22 mouse cellular contexts compared by ENCODE assay signal in the genomic region with DNA sequence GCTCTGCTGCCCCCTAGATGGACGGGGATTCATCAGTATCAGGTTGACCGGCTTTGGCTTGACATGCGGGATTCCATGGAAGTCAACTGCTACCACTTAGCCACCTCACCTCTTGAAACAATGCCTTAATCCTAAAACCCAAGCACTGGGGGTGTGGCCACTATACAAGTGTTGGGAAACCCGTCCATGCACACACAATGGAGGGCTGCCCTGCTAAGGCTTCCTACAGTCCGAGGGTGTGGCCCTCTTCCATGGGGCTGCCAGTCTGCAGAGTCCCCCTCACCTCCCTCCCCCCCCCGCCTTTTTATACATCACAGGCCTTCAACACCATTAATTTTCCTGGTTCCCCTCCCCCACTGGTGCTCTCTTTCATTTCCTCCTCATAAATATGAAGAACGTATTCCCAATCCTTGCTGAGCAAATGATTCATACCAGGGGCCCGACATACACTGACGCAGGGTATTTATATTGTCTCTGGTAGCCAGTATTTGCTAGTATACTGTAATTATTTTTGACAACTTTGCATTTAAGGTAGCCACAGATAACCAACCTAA. TPM values are rescaled to one million over a fixed set of nuclear protein-coding genes. Genes with fewer than 3 reads are reported as not detected.
DNase-seq lines count a peak whose midpoint lies in the region; ATAC-seq and TF ChIP-seq lines count a peak whose summit lies in the region.
"Had no signal": no experiment of that assay in that cellular context is flagged by ENCODE, and none has a peak within 500 bp of the region (broad histone marks: within the 10 kb centered on the region; RNA-seq: fewer than 3 reads in every experiment).

No protein-coding gene starts in this region.

- no peaks in the 10 kb centered on the region for H3K27me3 ChIP-seq in forebrain, embryonic 15.5 days
- peaks cover 6% of the 10 kb centered on the region; the same call in 1 of the 2 replicates for H3K27me3 ChIP-seq in forebrain, embryonic 10.5 days (ENCODE audit: poor library complexity, severe bottlenecking)
- no peaks in the 10 kb centered on the region for H3K27me3 ChIP-seq in midbrain, embryonic 11.5 days (ENCODE audit: control insufficient read depth, insufficient read depth, low read length)
- H3K27me3 ChIP-seq in midbrain, postnatal 0 days (ENCODE audit: insufficient read depth, low read length) = no peaks in the 10 kb centered on the region
- H3K27me3 ChIP-seq in hindbrain, embryonic 14.5 days (ENCODE audit: control insufficient read depth, insufficient read depth, low read length) = no peaks in the 10 kb centered on the region
- H3K27me3 ChIP-seq in neural tube, embryonic 13.5 days = no peaks in the 10 kb centered on the region
- H3K27me3 ChIP-seq: CH12.LX; liver, embryonic 13.5 days had no signal

- peaks cover 24% of the 10 kb centered on the region for H3K4me1 ChIP-seq in forebrain, embryonic 15.5 days
- H3K4me1 ChIP-seq in forebrain, embryonic 10.5 days = peaks cover 41% of the 10 kb centered on the region
- no peaks in the 10 kb centered on the region for H3K4me1 ChIP-seq in midbrain, embryonic 11.5 days (ENCODE audit: control insufficient read depth, insufficient read depth, low read length)
- H3K4me1 ChIP-seq in midbrain, postnatal 0 days (ENCODE audit: insufficient read depth, low read length) = peaks cover 12% of the 10 kb centered on the region; the same call in 1 of the 2 replicates
- H3K4me1 ChIP-seq in hindbrain, embryonic 14.5 days (replicated peaks; ENCODE audit: control insufficient read depth, insufficient read depth, low read length) = peaks cover 36% of the 10 kb centered on the region
- peaks cover 54% of the 10 kb centered on the region for H3K4me1 ChIP-seq in neural tube, embryonic 13.5 days (replicated peaks)

- no peak for ATAC-seq in forebrain, embryonic 15.5 days (replicated peaks)
- 0 out of 2 replicates have a peak, but pooled peaks have one; percentile 35 for ATAC-seq in midbrain, embryonic 11.5 days (ENCODE audit: low FRiP score)
- no peak for ATAC-seq in midbrain, postnatal 0 days (ENCODE audit: low FRiP score)
- 0 out of 2 replicates have a peak, but pooled peaks have one; percentile 46 for ATAC-seq in hindbrain, embryonic 14.5 days (ENCODE audit: low FRiP score)
- no peak for ATAC-seq in neural tube, embryonic 13.5 days (ENCODE audit: low read depth)

- no peak overlapping the region for H3K9ac ChIP-seq in forebrain, embryonic 15.5 days (replicated peaks)
- no peak overlapping the region for H3K9ac ChIP-seq in midbrain, embryonic 11.5 days (ENCODE audit: low read length)
- H3K9ac ChIP-seq in midbrain, postnatal 0 days (replicated peaks; ENCODE audit: low read length, poor library complexity, severe bottlenecking) = no peak overlapping the region
- H3K9ac ChIP-seq in hindbrain, embryonic 14.5 days = no peak overlapping the region
- H3K9ac ChIP-seq in neural tube, embryonic 13.5 days = no peak overlapping the region
- H3K9ac ChIP-seq: limb, embryonic 13.5 days had no signal

- WGBS in forebrain, embryonic 15.5 days = 49% methylated on average over 9 of the region's 9 CpGs
- 60% methylated on average over 9 of the region's 9 CpGs for WGBS in forebrain, embryonic 10.5 days
- WGBS in midbrain, embryonic 11.5 days = 61% methylated on average over 9 of the region's 9 CpGs
- WGBS in midbrain, postnatal 0 days = 51% methylated on average over 9 of the region's 9 CpGs
- 40% methylated on average over 9 of the region's 9 CpGs for WGBS in hindbrain, embryonic 14.5 days
- WGBS in neural tube, embryonic 13.5 days = 59% methylated on average over 9 of the region's 9 CpGs

- DNase-seq in forebrain, embryonic 10.5 days (ENCODE audit: extremely low spot score, low spot score) = no peak
- no peak for DNase-seq in midbrain, embryonic 11.5 days (ENCODE audit: low spot score, missing footprints)
- DNase-seq in midbrain, postnatal 0 days (ENCODE audit: low spot score) = no peak
- DNase-seq in hindbrain, embryonic 14.5 days (ENCODE audit: low spot score) = no peak
- DNase-seq in left cerebral cortex, adult 8-10 months (ENCODE audit: low spot score in 2 of 2) = no peak
- DNase-seq in lung, postnatal 14 days = no peak
- DNase-seq: cerebellum, adult 8-10 months; gastrocnemius, adult 2 months; kidney, adult 2 months; kidney, postnatal 36 days; layer of hippocampus, adult 9-11 months; liver, embryonic 13.5 days; retina, postnatal 1 day; thymus, postnatal 14 days had no signal

- no peak overlapping the region for H3K4me3 ChIP-seq in forebrain, embryonic 15.5 days
- no peak overlapping the region for H3K4me3 ChIP-seq in forebrain, embryonic 10.5 days
- no peak overlapping the region for H3K4me3 ChIP-seq in midbrain, embryonic 11.5 days (ENCODE audit: low read depth, low read length)
- no peak overlapping the region for H3K4me3 ChIP-seq in midbrain, postnatal 0 days (ENCODE audit: low read depth, low read length)
- no peak overlapping the region for H3K4me3 ChIP-seq in hindbrain, embryonic 14.5 days (replicated peaks; ENCODE audit: low read length)
- H3K4me3 ChIP-seq in neural tube, embryonic 13.5 days = no peak overlapping the region
- H3K4me3 ChIP-seq: embryonic facial prominence, embryonic 10.5 days; gastrocnemius, adult 2 months; heart, embryonic 10.5 days; left cerebral cortex, adult 2 months; limb, embryonic 13.5 days; liver, embryonic 13.5 days had no signal

- H3K27ac ChIP-seq in forebrain, embryonic 15.5 days (replicated peaks) = 0 out of 2 replicates have a peak overlapping the region, but pooled peaks have one; percentile 34
- no peak overlapping the region for H3K27ac ChIP-seq in forebrain, embryonic 10.5 days
- H3K27ac ChIP-seq in midbrain, embryonic 11.5 days (ENCODE audit: low read depth, low read length) = no peak overlapping the region
- no peak overlapping the region for H3K27ac ChIP-seq in midbrain, postnatal 0 days (ENCODE audit: low read depth, low read length)
- H3K27ac ChIP-seq in hindbrain, embryonic 14.5 days = peak overlapping the region; percentile 62
- H3K27ac ChIP-seq in neural tube, embryonic 13.5 days (replicated peaks) = peak overlapping the region; percentile 79
- H3K27ac ChIP-seq: embryonic facial prominence, embryonic 10.5 days; gastrocnemius, adult 2 months; heart, embryonic 10.5 days; left cerebral cortex, adult 2 months; limb, embryonic 13.5 days; stomach, postnatal 0 days had no signal

- no peaks in the 10 kb centered on the region for H3K9me3 ChIP-seq in forebrain, embryonic 15.5 days
- no peaks in the 10 kb centered on the region for H3K9me3 ChIP-seq in forebrain, embryonic 10.5 days
- no peaks in the 10 kb centered on the region for H3K9me3 ChIP-seq in midbrain, embryonic 11.5 days (ENCODE audit: control insufficient read depth, low read length)
- no peaks in the 10 kb centered on the region for H3K9me3 ChIP-seq in midbrain, postnatal 0 days (ENCODE audit: low read length)
- no peaks in the 10 kb centered on the region for H3K9me3 ChIP-seq in hindbrain, embryonic 14.5 days (ENCODE audit: control insufficient read depth, low read length)
- no peaks in the 10 kb centered on the region for H3K9me3 ChIP-seq in neural tube, embryonic 13.5 days
- H3K9me3 ChIP-seq: embryonic facial prominence, embryonic 10.5 days; heart, embryonic 10.5 days; limb, embryonic 13.5 days; liver, embryonic 13.5 days had no signal

- no peak; the same call in 1 of the 2 replicates for TF ChIP-seq CTCF in midbrain, postnatal 0 days (IDR thresholded peaks at IDR 0.05)

- H3K36me3 ChIP-seq in forebrain, embryonic 15.5 days = peaks cover 15% of the 10 kb centered on the region
- peaks cover 24% of the 10 kb centered on the region for H3K36me3 ChIP-seq in forebrain, embryonic 10.5 days (replicated peaks)
- no peaks in the 10 kb centered on the region; the same call in 1 of the 2 replicates for H3K36me3 ChIP-seq in midbrain, embryonic 11.5 days (ENCODE audit: control insufficient read depth, insufficient read depth, low read length)
- peaks cover 17% of the 10 kb centered on the region for H3K36me3 ChIP-seq in midbrain, postnatal 0 days (ENCODE audit: insufficient read depth, low read length)
- peaks cover 26% of the 10 kb centered on the region for H3K36me3 ChIP-seq in hindbrain, embryonic 14.5 days (replicated peaks; ENCODE audit: control insufficient read depth, insufficient read depth)
- peaks cover 35% of the 10 kb centered on the region for H3K36me3 ChIP-seq in neural tube, embryonic 13.5 days

- no peak overlapping the region for H3K4me2 ChIP-seq in forebrain, embryonic 15.5 days (replicated peaks)
- H3K4me2 ChIP-seq in midbrain, embryonic 11.5 days = no peak overlapping the region
- H3K4me2 ChIP-seq in midbrain, postnatal 0 days (ENCODE audit: low read depth, low read length, poor library complexity, severe bottlenecking) = no peak overlapping the region
- H3K4me2 ChIP-seq in hindbrain, embryonic 14.5 days (replicated peaks) = no peak overlapping the region
- H3K4me2 ChIP-seq in neural tube, embryonic 13.5 days = no peak overlapping the region
- H3K4me2 ChIP-seq: limb, embryonic 13.5 days; liver, embryonic 13.5 days had no signal

RNA-seq across cellular contexts. Expression of gene Mvb12b, which starts 51.0 kb away (rescaled TPM):
- 75.9 and 85.8 TPM in 2 replicates for polyA plus RNA-seq in forebrain, embryonic 15.5 days (2015; fragmentation: Nextera tagmentation; extraction: Ambion mirVana)
- polyA plus RNA-seq in forebrain, embryonic 10.5 days (2016; fragmentation: Nextera tagmentation; extraction: Ambion mirVana) = 15.7 and 15.8 TPM in 2 replicates
- 36.6 and 38.1 TPM in 2 replicates for polyA plus RNA-seq in midbrain, embryonic 11.5 days (2014; fragmentation: Nextera tagmentation; extraction: Ambion mirVana)
- 133 and 155 TPM in 2 replicates for total RNA-seq in midbrain, postnatal 0 days (2014; rRNA removed)
- polyA plus RNA-seq in midbrain, postnatal 0 days (2015; fragmentation: Nextera tagmentation; extraction: Ambion mirVana) = 48.8 and 68.1 TPM in 2 replicates
- polyA plus RNA-seq in hindbrain, embryonic 14.5 days (2014; fragmentation: Nextera tagmentation; extraction: Ambion mirVana) = 48.0 and 54.9 TPM in 2 replicates
- polyA plus RNA-seq in neural tube, embryonic 13.5 days (2015; fragmentation: Nextera tagmentation; extraction: Ambion mirVana) = 60.5 and 67.6 TPM in 2 replicates
- total RNA-seq in left cerebral cortex, adult 8-10 months (2022) = 10 to 100 TPM; 76.9 to 87.4 (median 79.7) TPM

Comparison
In these comparisons a context has a peak if more than half of its experiments do, and no peak if none do; other contexts are left out.
1. ATAC-seq: peak in midbrain, embryonic 11.5 days (single experiment) and hindbrain, embryonic 14.5 days (single experiment); none in forebrain, embryonic 15.5 days (single experiment), midbrain, postnatal 0 days (single experiment) and neural tube, embryonic 13.5 days (single experiment).
2. H3K27ac ChIP-seq: peak in forebrain, embryonic 15.5 days (single experiment), hindbrain, embryonic 14.5 days (single experiment) and neural tube, embryonic 13.5 days (single experiment); none in forebrain, embryonic 10.5 days (single experiment), midbrain, embryonic 11.5 days (single experiment) and midbrain, postnatal 0 days (single experiment).